Mouse (Mus musculus) gastrocnemius, adult 8-10 months (tissue): ENCODE data around the gene Rhbdd1. TPM values are rescaled to one million over a fixed set of nuclear protein-coding genes. Genes with fewer than 3 reads are reported as not detected.
A peak's percentile ranks its signal among the peaks of the same experiment; 100 is the strongest.

Experiments
- DNase-seq, 2 experiments: peaks; one replicate each; pipeline ENCODE4 v3.0.0; 2022; ENCODE audit warnings: low spot score in 2 of 2
- total RNA-seq, 4 experiments: library from RNA; stranded (reverse); gene quantifications; 2 replicates each; pipeline ENCODE4 v1.2.4; 2022

Gene Rhbdd1
- 1 to 10 TPM; 7.6 to 8.7 (median 8.0) TPM for total RNA-seq

DNA sequence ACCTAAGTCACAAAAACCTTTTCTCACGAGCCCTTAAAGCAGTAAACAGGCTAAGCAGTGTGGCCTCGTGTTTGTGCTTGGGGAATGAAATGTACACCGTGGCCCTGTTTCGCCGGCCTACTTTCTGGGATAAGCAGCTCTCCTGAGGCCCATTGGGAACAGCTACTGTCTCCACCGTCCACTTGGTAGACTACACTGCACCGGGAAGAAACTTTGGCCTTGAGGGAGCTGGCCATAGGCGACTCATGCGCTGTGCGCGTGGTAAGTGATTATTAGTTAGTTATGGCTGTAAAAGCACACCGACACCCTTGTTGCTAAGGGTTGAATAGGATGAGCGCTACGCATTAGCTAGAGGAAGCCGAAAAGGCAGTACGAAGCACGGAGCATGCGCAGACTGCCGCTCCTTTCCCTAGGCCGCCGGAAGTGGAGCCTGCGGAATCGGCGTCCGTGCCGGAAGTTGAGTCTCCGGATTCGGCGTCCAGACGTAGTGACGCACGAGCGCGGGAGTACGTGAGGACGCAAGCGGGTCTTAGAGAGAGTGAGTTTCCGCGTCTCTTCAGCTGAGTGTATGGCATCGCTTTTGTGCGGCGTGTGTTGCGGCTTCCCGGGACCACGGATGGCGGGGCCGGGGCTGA lies at the start of gene Rhbdd1:
Gene Rhbdd1, plus strand, starts transcription at position 342 of the 635 bp plus-strand sequence.
- DNase-seq: peak; percentile 92 to 94

DNA sequence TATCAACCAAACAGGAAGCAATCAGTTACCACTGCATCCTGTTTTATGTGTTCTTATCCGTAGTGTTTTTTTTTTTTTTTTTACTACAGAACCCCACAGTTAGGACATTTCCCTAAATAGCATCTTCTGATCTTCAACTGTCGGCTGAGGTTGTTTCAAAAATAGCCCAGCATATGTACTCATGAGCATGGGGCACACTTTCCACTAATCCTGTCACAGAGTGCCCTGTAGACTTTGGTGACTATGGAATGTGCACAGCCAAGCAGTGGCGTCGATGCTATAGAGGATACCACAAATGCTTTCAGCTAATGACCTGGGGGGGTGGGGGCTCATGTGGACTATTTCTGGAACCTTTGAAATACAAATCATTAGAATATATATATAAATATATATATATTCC lies 48.7 kb upstream of the Rhbdd1 start:
- DNase-seq: no peak

DNA sequence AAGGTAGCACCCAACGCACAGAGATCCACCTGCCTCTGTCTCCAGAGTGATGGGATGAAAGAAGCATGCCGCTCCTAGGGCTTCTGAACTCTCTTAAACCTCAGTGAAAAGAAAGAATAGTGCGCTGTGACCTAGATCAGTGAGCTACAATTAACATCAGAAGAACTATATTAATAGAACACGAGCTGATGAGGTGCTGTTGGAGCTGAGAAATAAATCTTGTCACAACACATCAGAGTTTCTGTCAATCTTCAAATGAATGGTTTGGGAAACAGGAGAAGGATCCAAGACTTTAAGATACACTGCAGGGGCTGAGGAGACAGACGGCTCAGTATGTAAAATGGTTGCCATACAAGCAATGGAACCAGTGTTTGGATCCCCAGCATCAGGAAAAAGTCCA lies 44.0 kb upstream of the Rhbdd1 start:
- DNase-seq: no peak

DNA sequence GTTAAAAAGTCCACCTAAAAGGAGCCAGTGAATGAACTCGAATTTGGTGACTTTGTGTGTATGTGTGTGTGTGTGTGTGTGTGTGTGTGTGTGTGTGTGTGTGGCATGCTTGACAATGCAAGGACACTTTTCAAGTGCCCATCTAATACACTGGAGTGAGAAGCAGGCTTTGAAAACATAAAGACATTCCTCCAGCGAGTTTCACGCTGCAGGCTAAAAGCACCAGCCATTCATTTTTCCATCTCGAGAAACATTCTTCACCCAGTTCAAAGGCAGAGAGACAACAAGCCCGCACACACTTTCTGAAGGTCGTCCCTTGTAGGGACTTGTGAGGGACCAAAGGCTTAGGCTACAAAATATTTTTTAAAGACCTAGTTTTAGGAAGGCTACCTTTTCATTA lies 42.7 kb upstream of the Rhbdd1 start:
- DNase-seq: no peak

DNA sequence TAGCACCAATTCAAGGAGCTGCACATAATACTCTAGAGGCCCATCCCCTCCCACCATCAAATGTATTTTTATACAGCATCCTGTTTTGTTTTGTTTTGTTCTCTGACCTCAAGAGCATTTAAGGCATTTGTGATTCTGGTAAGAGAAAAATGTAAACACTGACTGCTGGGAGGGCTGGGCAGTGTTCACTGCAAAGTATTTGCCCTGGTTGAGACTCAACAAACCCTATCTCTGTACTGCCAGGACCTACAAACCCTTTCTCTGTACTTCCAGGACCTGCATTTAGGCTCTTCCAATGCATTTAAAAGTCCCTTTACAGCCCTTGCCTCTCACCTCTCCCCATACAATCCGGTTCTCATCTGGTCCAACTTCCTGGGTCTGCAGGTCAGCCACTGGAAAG lies 41.9 kb upstream of the Rhbdd1 start:
- no peak for DNase-seq

DNA sequence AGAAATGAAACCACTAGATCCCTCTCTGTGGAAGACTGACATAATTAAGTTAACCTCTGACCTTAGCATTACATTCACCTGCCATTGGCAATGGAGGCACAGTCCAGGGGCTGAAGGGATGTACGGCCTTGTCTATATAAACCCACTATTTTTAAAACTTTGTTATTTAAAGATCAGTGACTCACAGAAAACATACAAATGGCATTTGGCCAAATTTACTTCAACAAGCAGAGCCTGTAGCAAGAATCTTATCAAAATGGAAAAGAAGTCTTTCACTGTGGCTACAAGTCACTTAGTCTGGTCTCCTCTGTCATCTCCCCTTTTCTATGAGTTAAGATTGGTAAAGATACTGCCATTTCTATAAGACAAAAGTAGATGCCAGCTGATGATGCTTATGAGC lies 36.5 kb upstream of the Rhbdd1 start:
- no peak for DNase-seq

DNA sequence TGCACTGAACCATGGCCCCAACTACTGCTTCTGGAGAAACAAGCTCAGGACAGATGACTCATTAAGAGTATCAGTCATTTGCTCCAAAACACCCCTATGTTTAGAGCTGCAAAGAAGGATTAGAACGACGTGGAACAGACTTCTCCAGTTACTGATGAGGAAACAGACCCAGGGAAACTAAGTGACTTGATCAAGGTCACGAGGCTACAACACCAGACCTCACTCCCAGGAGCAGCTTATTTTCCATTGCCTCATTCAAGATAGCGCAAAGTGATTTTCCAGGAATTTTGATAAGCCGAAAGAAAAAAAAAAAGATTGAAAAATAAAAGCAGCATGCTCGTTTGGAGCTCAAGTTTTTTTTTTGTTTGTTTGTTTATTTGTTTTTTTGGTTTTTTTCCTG lies 34.4 kb upstream of the Rhbdd1 start:
- DNase-seq: no peak

DNA sequence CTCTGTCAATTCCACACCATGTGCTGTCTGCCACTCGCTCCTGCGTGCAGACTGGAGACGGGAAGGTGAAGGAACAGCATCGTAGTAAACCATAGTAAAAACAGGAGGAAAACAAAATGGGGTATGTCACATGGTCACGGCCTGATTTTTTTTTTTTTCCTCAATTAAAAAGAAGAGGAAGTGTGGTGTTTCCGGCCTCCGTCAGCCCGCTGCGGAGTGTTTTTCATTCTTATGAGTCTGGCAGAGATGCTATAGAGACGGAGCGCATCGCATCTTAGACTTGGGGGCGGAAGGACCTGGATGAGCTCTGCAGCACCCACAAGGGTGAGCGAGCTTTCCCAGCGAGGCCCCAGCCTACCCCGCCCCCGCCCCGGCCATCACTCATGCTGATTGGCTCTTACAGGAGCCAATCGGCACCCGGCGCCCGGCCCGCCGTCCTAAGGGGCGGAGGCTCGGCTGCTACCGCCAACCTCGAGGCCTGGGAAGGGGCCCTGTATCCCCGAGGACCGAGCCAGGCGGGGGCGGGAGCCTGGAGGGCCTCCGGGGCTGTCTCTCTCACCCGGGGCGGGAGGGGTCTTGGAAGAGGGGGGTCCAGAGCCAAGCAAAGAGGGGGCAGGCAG lies 33.1 kb upstream of the Rhbdd1 start:
- peak; percentile 83 to 87 for DNase-seq

DNA sequence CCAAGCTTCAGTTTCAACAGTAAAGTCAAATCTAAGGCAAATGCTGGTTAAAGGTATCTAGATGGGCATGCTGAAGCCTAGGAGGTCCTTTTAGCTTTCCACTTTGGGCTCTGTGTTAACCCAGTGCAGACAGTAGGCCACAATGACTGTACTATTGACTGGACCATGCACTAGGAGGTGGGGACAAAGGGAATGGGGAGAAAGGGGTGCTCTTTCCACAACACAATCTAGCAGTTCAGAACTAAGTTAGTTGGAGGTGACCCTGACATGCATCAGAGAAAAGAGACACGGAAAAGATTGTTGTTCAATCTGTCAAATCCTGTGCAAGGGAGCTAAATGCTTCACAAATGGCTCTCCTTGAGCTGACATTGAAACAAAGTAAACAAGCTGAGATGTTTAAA lies 32.4 kb upstream of the Rhbdd1 start:
- no peak for DNase-seq

DNA sequence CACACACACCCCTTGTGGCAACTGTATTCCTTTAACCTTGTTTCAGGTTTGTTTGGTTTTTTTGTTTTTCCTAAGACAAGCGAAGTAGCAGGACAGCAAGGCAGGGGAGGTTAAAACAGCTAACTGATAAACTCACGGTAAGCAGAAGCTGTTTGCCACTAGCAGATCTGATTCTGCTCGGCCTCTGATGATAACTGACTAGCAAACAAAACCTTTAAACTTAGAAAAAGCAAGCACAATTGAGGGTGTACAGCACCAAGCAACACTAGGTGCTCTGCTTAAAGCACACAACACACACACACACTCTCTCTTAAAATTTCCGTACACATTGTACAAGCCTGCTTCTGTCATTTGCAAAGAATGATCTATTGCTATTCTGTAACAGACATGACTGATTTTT lies 31.8 kb upstream of the Rhbdd1 start:
- no peak for DNase-seq

DNA sequence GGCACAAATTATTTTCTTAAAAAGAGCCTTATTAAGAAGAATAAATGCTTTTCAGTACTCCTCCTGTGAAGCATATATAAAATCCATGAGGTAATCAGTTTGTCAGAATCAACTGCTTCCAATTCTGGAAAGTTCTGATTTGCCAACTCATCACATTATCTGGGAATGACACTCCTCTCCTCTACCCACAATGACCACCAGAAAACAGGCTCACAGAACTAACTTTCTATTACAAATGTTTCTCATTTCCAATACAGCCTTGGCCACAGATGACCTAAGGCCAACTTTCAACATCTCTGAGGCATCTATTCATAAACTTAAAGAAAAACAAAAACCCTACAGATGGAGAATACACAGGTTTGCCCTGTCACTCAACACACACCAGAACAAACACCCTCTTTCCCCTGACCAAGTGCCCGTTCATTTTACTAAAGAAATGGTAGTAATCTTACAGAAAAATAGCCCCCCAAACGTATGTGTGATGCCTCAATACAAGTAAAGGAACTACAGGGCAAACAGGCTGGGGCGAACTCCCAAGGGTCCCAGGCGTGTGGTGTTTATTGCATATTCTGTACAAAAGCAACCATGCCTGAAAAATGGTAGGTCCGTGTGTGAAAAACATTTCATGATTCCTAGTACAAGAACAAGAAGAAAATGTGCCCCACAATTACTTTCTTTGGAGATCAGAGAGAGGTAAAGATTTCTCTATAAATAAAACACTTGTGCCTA lies 30.6 kb upstream of the Rhbdd1 start:
- DNase-seq: no peak

DNA sequence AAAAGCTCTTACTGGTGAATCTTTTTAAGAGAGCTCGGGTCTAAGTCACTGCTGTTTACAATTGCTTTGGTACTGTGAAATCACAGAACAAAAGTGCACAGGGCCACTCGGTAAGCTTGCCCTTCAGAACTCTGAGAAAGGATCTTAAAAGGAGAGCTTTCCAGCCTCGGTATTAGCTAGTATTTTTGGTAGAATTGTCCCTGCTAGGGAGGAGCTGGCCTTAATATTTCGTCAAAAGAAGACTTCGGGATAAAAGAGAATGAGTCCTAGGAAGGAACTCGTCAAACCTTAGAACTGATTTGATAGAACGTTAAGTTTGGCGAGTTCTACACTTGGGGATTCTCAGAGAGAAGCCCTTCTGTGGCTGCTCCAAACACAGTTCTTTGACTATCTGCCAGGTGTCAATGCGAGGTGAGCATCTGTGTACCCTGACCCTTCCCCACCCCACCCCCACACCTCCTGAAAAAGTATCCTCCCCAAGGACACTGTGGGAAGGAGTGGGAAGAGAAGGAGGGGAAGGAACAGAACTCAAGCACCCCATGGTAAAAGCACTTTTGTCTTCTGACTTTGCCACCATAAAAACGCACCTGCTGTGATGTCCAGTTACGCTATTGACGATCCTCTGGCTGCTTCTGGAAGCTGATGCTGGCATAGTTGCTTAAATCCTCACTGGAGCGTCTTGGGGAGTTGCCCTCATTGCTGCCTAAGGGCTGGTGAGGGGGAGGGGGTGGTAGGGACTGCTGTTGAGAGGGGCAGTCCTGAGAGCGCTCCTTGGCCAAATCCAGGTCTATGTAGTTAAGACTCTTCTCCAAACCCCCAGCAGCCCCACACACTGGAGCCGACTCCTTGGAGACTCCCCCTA lies 29.8 kb upstream of the Rhbdd1 start:
- DNase-seq: peak in 1 of 2 experiments; percentile 31

DNA sequence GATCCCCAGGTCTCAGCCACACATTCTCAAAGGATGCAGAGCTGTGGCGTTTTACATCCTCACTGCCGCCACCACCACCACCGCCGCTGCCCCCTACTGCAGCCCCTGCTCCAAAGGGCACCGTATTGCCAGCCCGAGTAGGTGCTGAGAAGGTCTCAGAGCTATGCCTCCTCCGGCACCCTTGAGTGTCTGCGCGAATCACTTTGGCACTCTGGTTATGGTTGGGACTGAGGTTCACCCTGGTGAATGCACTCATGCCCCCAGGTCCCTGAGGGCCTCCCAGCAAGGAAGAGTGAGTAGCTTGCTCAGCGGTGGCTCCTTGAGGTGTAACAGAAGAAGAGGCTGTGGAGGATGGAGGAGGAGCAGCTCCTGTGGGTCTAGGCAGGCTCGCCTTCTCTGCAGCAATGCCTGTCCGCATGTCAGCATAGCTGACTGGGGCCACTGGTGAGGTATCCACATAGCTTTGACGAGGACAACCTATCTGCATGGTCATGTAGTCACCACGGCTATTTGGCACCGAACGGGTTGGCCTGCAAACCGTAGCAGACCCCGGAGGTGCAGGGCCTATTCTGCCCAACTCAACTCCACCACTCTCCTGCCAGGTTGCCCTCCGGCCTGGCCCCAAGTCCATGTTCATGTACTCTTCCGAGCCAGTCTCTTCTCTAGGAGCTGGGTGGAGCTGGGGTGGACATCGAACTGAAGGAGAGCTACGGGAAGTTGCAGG lies 29.0 kb upstream of the Rhbdd1 start:
- DNase-seq: peak in 1 of 2 experiments; percentile 32

DNA sequence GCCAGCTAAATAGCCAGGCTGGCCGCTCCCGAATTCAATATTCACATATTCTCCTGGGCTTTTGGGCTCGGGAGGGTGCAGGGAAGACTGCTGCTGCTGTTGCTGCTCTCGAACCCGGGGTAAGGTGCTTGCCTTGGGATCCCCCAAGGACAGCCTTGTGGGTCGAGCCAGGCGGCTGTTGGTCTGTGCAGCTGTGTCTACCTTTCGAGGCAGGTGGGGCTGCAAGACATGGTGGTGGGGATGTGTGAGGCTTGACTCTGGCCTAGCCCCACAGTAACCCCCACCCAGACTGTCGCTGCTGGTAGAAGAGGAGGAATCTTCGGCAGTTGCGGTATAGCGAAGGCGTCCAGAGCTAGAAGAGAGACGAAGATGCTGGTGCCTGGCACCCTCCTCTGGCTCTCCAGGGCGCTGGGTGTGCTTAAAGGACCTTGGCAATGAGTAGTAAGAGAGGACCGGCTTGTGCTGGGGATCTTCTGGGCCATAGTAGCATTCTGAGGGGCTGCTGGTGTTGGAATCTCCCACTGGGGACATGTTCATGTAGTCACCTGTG lies 28.4 kb upstream of the Rhbdd1 start:
- DNase-seq: peak in 1 of 2 experiments; percentile 22

DNA sequence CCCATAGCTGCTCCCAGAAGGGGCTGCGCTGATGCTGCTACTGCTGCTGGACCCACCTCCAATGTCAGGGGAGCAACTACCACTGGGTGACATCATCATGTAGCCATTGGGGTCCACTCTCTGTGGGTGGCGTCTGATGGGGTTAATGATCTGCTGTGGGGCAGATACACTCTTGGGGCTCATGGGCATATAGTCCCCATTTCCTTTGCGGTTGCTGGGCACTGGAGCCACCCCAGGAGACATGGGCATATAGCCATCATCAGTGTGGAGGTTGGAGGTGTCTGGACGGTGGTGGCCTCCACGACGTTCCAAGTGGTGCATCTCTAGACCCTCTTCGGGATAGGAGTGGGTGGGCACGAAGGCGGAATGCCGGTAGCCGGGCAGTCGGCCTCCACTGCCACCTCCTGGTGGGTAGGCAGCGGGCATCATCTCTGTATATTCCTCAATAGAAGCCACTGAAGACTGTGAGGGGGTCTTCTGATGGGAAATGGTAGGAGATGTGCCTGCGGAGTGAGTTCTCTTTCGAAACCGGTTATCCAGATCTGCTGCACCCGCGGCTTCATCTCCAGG lies 27.7 kb upstream of the Rhbdd1 start:
- peak; percentile 24 to 26 for DNase-seq

DNA sequence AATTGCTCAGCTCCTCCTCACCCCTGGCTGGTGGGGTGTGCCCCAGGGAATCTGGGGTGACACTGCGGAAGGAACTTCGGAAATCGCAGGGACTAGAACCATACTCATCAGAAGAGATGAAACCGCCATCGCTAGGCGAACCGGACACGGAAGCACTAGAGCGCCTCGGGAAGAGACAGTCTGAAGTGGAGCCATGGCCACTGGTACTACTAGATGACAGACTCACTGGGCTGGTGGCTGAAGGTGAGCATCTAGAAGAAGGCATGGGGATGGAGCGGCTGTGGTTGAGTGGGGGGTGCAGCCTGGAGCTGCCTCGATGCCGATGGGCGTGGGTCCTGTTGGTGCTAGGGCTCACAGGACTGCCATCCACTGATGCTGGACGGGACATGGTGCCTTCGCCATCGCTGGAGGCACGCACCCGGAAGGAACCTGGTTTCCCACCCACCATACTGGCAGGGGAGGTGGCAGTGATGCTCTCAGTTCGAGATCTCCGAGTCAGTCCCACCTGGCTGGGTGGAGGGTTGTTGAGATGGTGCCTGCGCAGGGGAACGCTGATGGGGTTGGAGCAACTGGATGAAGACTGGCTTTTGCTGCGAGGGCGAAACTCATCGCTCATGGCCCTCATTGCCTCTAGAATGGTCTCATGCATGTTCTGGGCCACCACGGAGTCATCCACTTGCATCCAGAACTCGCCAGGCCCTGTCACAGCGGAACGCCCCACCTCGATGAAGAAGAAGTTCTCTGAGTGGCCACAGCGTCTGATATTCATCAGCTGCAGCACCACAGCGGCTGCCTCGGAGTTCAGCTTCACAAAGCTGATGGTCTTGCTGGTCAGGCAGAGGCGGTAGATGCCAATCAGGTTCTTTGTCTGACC lies 26.9 kb upstream of the Rhbdd1 start:
- DNase-seq: peak; percentile 14 to 34

DNA sequence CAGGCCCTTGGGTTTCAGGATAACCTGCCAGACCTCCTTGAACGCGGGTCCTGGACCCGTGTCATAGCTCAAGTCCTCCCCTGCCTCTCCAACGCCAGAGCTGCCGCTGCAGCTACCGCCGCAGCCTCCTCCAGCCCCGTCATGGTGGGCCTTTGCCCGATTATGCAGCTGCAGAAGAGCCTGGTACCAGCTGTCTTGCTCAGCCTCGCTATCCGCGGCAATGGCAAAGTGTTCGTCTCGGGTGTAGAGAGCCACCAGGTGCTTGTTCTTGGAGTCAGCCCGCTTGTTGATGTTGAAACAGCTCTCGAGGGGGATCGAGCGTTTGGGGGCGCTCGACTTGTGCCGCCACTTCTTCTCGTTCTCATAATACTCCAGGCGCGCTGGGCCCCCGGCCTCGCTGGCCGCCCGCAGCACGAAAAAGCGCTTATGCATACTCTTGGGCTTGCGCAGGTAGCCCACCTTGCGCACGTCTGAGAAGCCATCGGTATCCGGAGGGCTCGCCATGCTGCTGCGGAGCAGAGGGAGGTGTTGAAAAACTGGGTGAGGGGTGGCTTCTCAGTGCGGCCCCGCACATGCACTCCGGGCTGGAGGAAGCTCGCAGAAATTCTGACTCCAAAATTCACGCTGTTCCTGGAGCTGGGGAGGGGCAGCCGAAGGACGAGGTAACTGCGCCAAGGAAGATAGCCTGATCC lies 26.1 kb upstream of the Rhbdd1 start:
- DNase-seq: peak; percentile 39 to 55

DNA sequence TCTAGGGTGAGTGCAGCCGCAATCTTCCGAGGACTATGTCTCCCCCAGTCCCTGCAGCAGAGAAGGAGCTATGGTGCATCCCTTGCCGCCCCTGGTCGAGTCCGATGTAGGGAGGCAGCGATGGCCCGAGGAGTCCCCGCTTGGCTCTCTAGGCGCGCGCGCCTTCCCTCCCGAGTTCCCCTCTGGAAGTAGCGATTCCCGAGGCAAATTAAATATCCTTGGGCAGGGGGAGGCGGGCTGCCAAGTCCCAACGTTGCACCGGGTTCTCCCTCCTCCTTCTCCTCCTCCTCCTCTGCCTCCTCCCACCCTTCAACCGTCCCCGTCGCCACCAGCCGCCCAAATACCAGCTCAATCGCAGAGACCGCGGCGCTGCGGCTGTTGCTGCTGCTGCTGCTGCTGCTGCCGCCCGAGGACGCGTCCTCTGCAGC lies 25.5 kb upstream of the Rhbdd1 start:
- DNase-seq: peak; percentile 78 to 83
